Mouse (Mus musculus) neural tube, embryonic 12.5 days (tissue): ENCODE data around the gene St6galnac6. TPM values are rescaled to one million over a fixed set of nuclear protein-coding genes. Genes with fewer than 3 reads are reported as not detected.

ENCODE experiments used
- ATAC-seq: fragments of 200-750 bp; cut with Nextera tagmentation; 2 replicates; pipeline ENCODE4 v1.8.0; 2017; ENCODE audit warnings: low read depth, mild to moderate bottlenecking, moderate TSS enrichment, moderate library complexity; ENCODE audit not compliant: low FRiP score
- H3K27ac ChIP-seq: fragments of 300-500 bp; sonication (generic); 2 replicates; pipeline ENCODE4 v1.5.1; 2016
- H3K27me3 ChIP-seq: fragments of 300-500 bp; sonication (generic); replicated peaks from 2 replicates; pipeline ENCODE4 v1.6.1; 2016; ENCODE audit warnings: mild to moderate bottlenecking
- H3K36me3 ChIP-seq: fragments of 300-500 bp; sonication (generic); 2 replicates; pipeline ENCODE4 v1.6.1; 2016; ENCODE audit warnings: mild to moderate bottlenecking
- H3K4me1 ChIP-seq: fragments of 300-500 bp; sonication (generic); 2 replicates; pipeline ENCODE4 v1.6.1; 2016
- H3K4me2 ChIP-seq: fragments of 300-500 bp; sonication (generic); replicated peaks from 2 replicates; pipeline ENCODE4 v1.6.1; 2016; ENCODE audit warnings: mild to moderate bottlenecking
- H3K4me3 ChIP-seq: fragments of 300-500 bp; sonication (generic); 2 replicates; pipeline ENCODE4 v1.5.1; 2016
- H3K9ac ChIP-seq: fragments of 300-500 bp; sonication (generic); 2 replicates; pipeline ENCODE4 v1.6.1; 2016; ENCODE audit warnings: mild to moderate bottlenecking
- H3K9me3 ChIP-seq: fragments of 300-500 bp; sonication (generic); 2 replicates; pipeline ENCODE4 v1.6.1; 2016; ENCODE audit warnings: mild to moderate bottlenecking
- WGBS: fragments of 180-500 bp; shearing (Covaris S2); methylation state at CpG from one replicate; pipeline ENCODE4 v1.1.7; 2016; 5-methylcytosine and 5-hydroxymethylcytosine counted together
- polyA plus RNA-seq: library from polyadenylated mRNA; unstranded; fragments of >200 nt; fragmentation: Nextera tagmentation; extraction: Ambion mirVana; gene quantifications from 2 replicates; pipeline ENCODE4 v1.2.1, GENCODE M21; 2016

The St6galnac6 gene
- polyA plus RNA-seq, 1 experiment from 2014 or later, result 10.1 TPM

- Histone ChIP-seq H3K4me3 (no peak overlapping the region), H3K9ac (no peak overlapping the region), H3K27me3 (no peaks in the 10 kb centered on the region), H3K4me2 (no peak overlapping the region), H3K27ac (no peak overlapping the region), H3K36me3 (0 out of 2 replicates have a peak, but pooled peaks cover 4% of the 10 kb centered on the region), H3K4me1 (peaks cover 18% of the 10 kb centered on the region), H3K9me3 (no peaks in the 10 kb centered on the region)
- ATAC-seq, result no peak
- WGBS, result 71% methylated on average over 5 of the region's 5 CpGs
Measured at GRCm38 (mm10) chr2:32633660-32634059, 34.2 kb downstream of the St6galnac6 start.

DNA sequence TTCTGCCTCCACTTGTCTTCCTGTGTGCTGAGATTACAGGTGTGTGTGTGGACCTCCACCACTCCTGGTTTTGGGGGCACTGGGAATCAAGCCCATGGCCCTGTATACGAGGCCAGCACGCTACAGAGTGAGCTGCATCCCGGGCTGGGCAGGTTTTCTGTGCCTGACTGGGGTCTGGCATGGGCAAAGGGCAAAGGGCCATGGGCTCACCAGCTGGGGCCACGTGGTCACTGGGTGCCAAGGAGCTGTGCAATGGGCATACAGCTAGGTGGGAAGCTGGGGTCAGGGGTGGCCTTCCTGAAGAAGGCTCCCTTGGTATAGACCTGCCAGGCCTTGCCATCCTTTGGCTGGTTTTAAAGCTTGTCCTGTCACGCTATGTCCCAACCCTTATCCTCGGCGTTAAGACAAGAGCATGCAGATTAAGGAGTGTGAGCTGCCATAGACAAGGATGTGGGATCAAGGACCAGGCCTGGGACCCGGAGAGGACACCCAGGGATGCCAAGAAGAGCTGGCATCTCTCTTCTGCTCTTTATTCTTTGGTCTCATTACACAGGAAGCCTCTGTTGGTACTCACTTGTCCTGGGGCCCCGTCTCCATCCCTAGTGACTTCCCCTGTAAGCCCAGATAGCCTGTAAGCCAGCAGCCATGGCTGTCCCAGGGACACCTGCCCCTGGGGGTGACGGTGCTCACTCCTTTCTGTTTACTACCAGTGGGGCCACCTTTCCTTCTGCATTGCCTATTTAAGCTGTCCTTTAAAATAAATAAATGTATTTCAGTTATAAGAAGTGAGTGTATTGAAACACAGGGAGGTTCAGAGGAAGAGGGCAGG is 35.0 kb downstream of the St6galnac6 start:
- WGBS, result 81% methylated on average over 10 of the region's 10 CpGs
- H3K9me3 ChIP-seq, result no peaks in the 10 kb centered on the region
- no peak for ATAC-seq
- 0 out of 2 replicates have a peak, but pooled peaks cover 4% of the 10 kb centered on the region for H3K36me3 ChIP-seq
- H3K27me3 ChIP-seq, result no peaks in the 10 kb centered on the region
- no peak overlapping the region for H3K4me3 ChIP-seq
- no peak overlapping the region for H3K9ac ChIP-seq
- peaks cover 9% of the 10 kb centered on the region for H3K4me1 ChIP-seq
- H3K27ac ChIP-seq, result no peak overlapping the region
- H3K4me2 ChIP-seq, result no peak overlapping the region

- Histone ChIP-seq H3K36me3 (0 out of 2 replicates have a peak, but pooled peaks cover 4% of the 10 kb centered on the region), H3K27me3 (no peaks in the 10 kb centered on the region), H3K4me2 (no peak overlapping the region), H3K4me3 (no peak overlapping the region), H3K9ac (no peak overlapping the region), H3K27ac (no peak overlapping the region), H3K9me3 (no peaks in the 10 kb centered on the region), H3K4me1 (peaks cover 7% of the 10 kb centered on the region)
- no peak for ATAC-seq
- WGBS, result 92% methylated on average over 7 of the region's 7 CpGs
Measured at GRCm38 (mm10) chr2:32636617-32637016, 37.1 kb downstream of the St6galnac6 start.

GRCm38 (mm10) chr2:32637778-32638281 is 38.3 kb downstream of the St6galnac6 start:
- H3K36me3 ChIP-seq, result 0 out of 2 replicates have a peak, but pooled peaks cover 4% of the 10 kb centered on the region
- no peaks in the 10 kb centered on the region for H3K9me3 ChIP-seq
- H3K4me1 ChIP-seq, result peaks cover 7% of the 10 kb centered on the region
- no peak overlapping the region for H3K4me2 ChIP-seq
- H3K27ac ChIP-seq, result no peak overlapping the region
- H3K27me3 ChIP-seq, result no peaks in the 10 kb centered on the region
- 33% methylated on average over 11 of the region's 11 CpGs for WGBS
- ATAC-seq, result no peak
- no peak overlapping the region; the same call in 1 of the 2 replicates for H3K9ac ChIP-seq
- H3K4me3 ChIP-seq, result no peak overlapping the region

DNA sequence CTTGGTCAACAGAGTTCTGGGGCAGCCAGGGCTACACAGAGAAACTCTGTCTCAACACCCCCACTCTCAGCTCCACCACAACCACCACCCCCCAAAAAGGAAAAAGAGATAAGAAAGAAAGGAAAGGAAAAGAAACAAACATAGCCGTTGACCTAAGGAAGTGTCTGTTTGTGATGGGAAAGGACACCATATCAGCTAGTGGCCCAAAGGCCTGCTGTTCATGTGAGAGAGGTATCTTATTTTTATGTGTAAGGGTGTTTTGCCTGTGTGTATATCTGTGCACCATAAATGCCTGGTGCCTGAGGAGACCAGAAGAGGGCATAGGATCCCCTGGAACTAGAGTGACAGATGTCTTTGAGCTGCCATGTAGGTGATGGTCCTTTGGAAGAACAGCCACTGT is 40.1 kb downstream of the St6galnac6 start:
- Histone ChIP-seq H3K27ac (no peak overlapping the region), H3K9me3 (no peaks in the 10 kb centered on the region), H3K4me2 (no peak overlapping the region), H3K27me3 (no peaks in the 10 kb centered on the region), H3K36me3 (0 out of 2 replicates have a peak, but pooled peaks cover 1% of the 10 kb centered on the region), H3K9ac (no peak overlapping the region), H3K4me1 (peaks cover 7% of the 10 kb centered on the region), H3K4me3 (no peak overlapping the region)
- no peak for ATAC-seq
- 81% methylated on average over 1 of the region's 1 CpGs for WGBS

GRCm38 (mm10) chr2:32640550-32641051 is 41.1 kb downstream of the St6galnac6 start:
- Histone ChIP-seq H3K27me3 (no peaks in the 10 kb centered on the region), H3K4me2 (no peak overlapping the region), H3K27ac (no peak overlapping the region), H3K36me3 (no peaks in the 10 kb centered on the region), H3K9ac (no peak overlapping the region), H3K9me3 (no peaks in the 10 kb centered on the region), H3K4me1 (peaks cover 7% of the 10 kb centered on the region), H3K4me3 (no peak overlapping the region)
- WGBS, result 63% methylated on average over 6 of the region's 6 CpGs
- no peak for ATAC-seq

GRCm38 (mm10) chr2:32641810-32642209 is 42.3 kb downstream of the St6galnac6 start:
- H3K4me1 ChIP-seq, result peaks cover 10% of the 10 kb centered on the region
- H3K9me3 ChIP-seq, result no peaks in the 10 kb centered on the region
- ATAC-seq, result no peak
- H3K27ac ChIP-seq, result no peak overlapping the region
- no peak overlapping the region for H3K4me3 ChIP-seq
- H3K36me3 ChIP-seq, result no peaks in the 10 kb centered on the region
- WGBS, result 84% methylated on average over 5 of the region's 5 CpGs
- no peak overlapping the region for H3K9ac ChIP-seq
- H3K27me3 ChIP-seq, result no peaks in the 10 kb centered on the region
- H3K4me2 ChIP-seq, result no peak overlapping the region

GRCm38 (mm10) chr2:32642813-32643212 is 43.3 kb downstream of the St6galnac6 start:
- H3K9ac ChIP-seq, result no peak overlapping the region
- H3K36me3 ChIP-seq, result no peaks in the 10 kb centered on the region
- H3K4me3 ChIP-seq, result no peak overlapping the region
- no peak overlapping the region for H3K27ac ChIP-seq
- no peaks in the 10 kb centered on the region for H3K9me3 ChIP-seq
- no peak for ATAC-seq
- H3K27me3 ChIP-seq, result no peaks in the 10 kb centered on the region
- H3K4me1 ChIP-seq, result peaks cover 8% of the 10 kb centered on the region
- 79% methylated on average over 7 of the region's 7 CpGs for WGBS
- no peak overlapping the region for H3K4me2 ChIP-seq

DNA sequence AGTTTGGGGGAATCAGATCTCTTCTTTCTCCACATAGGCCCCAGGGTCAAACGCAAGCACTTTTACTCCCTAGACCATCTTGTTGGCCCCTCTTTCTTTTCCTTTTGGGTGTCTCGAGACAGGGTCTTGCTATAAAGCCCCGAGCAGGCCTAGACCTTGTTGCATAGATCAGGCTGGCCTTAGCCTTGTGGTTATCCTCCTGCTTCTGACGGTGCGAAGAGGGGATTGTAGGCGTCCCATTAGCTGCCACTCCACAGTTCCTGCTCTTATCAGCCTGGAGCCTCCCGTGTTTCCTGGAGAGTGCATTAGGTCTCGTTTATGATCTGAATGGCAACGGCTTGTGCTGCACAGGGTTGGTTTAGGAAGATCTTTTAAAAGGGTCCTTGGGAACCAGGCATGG is 44.6 kb downstream of the St6galnac6 start:
- Histone ChIP-seq H3K4me3 (no peak overlapping the region), H3K4me1 (peaks cover 3% of the 10 kb centered on the region; the same call in 1 of the 2 replicates), H3K4me2 (no peak overlapping the region), H3K27me3 (no peaks in the 10 kb centered on the region), H3K9me3 (no peaks in the 10 kb centered on the region), H3K27ac (no peak overlapping the region), H3K9ac (no peak overlapping the region), H3K36me3 (no peaks in the 10 kb centered on the region)
- ATAC-seq, result no peak
- 80% methylated on average over 9 of the region's 9 CpGs for WGBS

GRCm38 (mm10) chr2:32644799-32645475 is 45.4 kb downstream of the St6galnac6 start:
- Histone ChIP-seq H3K27me3 (no peaks in the 10 kb centered on the region), H3K36me3 (no peaks in the 10 kb centered on the region), H3K4me1 (peaks cover 3% of the 10 kb centered on the region; the same call in 1 of the 2 replicates), H3K4me2 (no peak overlapping the region), H3K9ac (no peak overlapping the region), H3K4me3 (no peak overlapping the region), H3K9me3 (no peaks in the 10 kb centered on the region), H3K27ac (no peak overlapping the region)
- no peak for ATAC-seq
- 89% methylated on average over 8 of the region's 8 CpGs for WGBS

DNA sequence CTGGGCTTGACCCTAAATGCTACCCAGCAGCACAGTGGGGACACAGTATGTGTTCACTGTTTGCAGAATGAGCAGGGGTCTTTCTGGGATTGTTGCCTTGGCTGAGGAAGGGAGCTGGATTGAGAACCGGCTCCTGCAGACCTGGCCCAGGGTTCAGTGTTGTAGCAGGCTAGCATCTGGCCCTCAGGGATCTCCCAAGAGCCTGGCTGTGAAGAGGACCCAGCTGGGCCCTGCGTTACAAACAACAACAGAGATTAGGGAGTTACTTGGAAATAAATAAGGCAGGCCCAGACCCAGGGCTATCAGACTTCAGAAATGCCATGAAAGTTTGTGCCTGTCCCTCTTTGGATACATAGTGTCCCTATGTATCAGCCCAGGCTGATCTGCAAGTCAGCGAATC is 46.1 kb downstream of the St6galnac6 start:
- Histone ChIP-seq H3K27me3 (no peaks in the 10 kb centered on the region), H3K4me2 (no peak overlapping the region), H3K9ac (no peak overlapping the region), H3K27ac (no peak overlapping the region), H3K4me3 (no peak overlapping the region), H3K9me3 (no peaks in the 10 kb centered on the region), H3K4me1 (peaks cover 3% of the 10 kb centered on the region; the same call in 1 of the 2 replicates), H3K36me3 (no peaks in the 10 kb centered on the region)
- ATAC-seq, result no peak
- WGBS, result 82% methylated on average over 3 of the region's 3 CpGs
